Mouse (Mus musculus) intestine, embryonic 14.5 days (tissue): ENCODE data around the gene Pnliprp1. TPM values are rescaled to one million over a fixed set of nuclear protein-coding genes. Genes with fewer than 3 reads are reported as not detected.
A peak's percentile ranks its signal among the peaks of the same experiment; 100 is the strongest.

ENCODE experiments used
- ATAC-seq: fragments of 200-750 bp; cut with Nextera tagmentation; replicated peaks from 2 replicates; pipeline ENCODE4 v1.8.0; 2017; ENCODE audit warnings: low read depth, moderate number of reproducible peaks, moderate TSS enrichment, moderate library complexity; ENCODE audit not compliant: low FRiP score, low TSS enrichment
- DNase-seq: peaks from one replicate; pipeline ENCODE4 v3.0.0-alpha.2; 2018; ENCODE audit warnings: low spot score
- H3K27ac ChIP-seq: fragments of 300-500 bp; sonication (generic); 2 replicates; pipeline ENCODE4 v1.5.1; 2014; ENCODE audit warnings: low read depth, mild to moderate bottlenecking, control low read depth
- H3K27me3 ChIP-seq: fragments of 300-500 bp; sonication (generic); replicated peaks from 2 replicates; pipeline ENCODE4 v1.6.1; 2014; ENCODE audit warnings: low read length, control low read depth; ENCODE audit not compliant: control insufficient read depth, insufficient read depth
- H3K36me3 ChIP-seq: fragments of 300-500 bp; sonication (generic); 2 replicates; pipeline ENCODE4 v1.6.1; 2014; ENCODE audit warnings: low read length, control low read depth; ENCODE audit not compliant: control insufficient read depth, insufficient read depth
- H3K4me1 ChIP-seq: fragments of 300-500 bp; sonication (generic); replicated peaks from 2 replicates; pipeline ENCODE4 v1.6.1; 2014; ENCODE audit warnings: low read length, control low read depth, mixed read lengths; ENCODE audit not compliant: control insufficient read depth, insufficient read depth
- H3K4me2 ChIP-seq: fragments of 300-500 bp; sonication (generic); 2 replicates; pipeline ENCODE4 v1.6.1; 2014; ENCODE audit warnings: low read length
- H3K4me3 ChIP-seq: fragments of 300-500 bp; sonication (generic); 2 replicates; pipeline ENCODE4 v1.5.1; 2014; ENCODE audit warnings: low read depth, low read length, control low read depth, mixed read lengths
- H3K9ac ChIP-seq: fragments of 300-500 bp; sonication (generic); 2 replicates; pipeline ENCODE4 v1.6.1; 2014; ENCODE audit warnings: mild to moderate bottlenecking, low read length
- H3K9me3 ChIP-seq: fragments of 300-500 bp; sonication (generic); 2 replicates; pipeline ENCODE4 v1.6.1; 2016; ENCODE audit warnings: low read length, control low read depth; ENCODE audit not compliant: control insufficient read depth
- WGBS: fragments of 180-500 bp; shearing (Covaris S2); extraction: QIAGEN DNeasy Blood & Tissue Kit; methylation state at CpG from one replicate; pipeline ENCODE4 v1.1.7; 2014; 5-methylcytosine and 5-hydroxymethylcytosine counted together
- polyA plus RNA-seq: library from polyadenylated mRNA; unstranded; fragments of >200 nt; fragmentation: Nextera tagmentation; extraction: Ambion mirVana; gene quantifications from 2 replicates; pipeline ENCODE4 v1.2.1, GENCODE M21; 2014

Pnliprp1 gene
- polyA plus RNA-seq, 1 experiment from 2014 or later = 471 TPM

- Histone ChIP-seq H3K4me3 (no peak overlapping the region), H3K4me1 (peaks cover 9% of the 10 kb centered on the region; the same call in 1 of the 2 replicates), H3K9ac (no peak overlapping the region), H3K9me3 (no peaks in the 10 kb centered on the region), H3K27me3 (no peaks in the 10 kb centered on the region), H3K4me2 (no peak overlapping the region), H3K36me3 (no peaks in the 10 kb centered on the region), H3K27ac (no peak overlapping the region)
- DNase-seq (no peak), ATAC-seq (0 out of 2 replicates have a peak, but pooled peaks have one; percentile 6)
- WGBS = 69% methylated on average over 4 of the region's 4 CpGs
Measured at GRCm38 (mm10) chr19:58758871-58759270, 30.2 kb downstream of the Pnliprp1 start.

GRCm38 (mm10) chr19:58759423-58759822 is 30.7 kb downstream of the Pnliprp1 start, which contains the start of gene Pnliprp2:
TSS of gene Pnliprp2 (plus strand) at chr19:58759719.
- no peak within 1 kb of the TSS for H3K27ac ChIP-seq

GRCm38 (mm10) chr19:58762316-58762715 is 33.6 kb downstream of the Pnliprp1 start:
- no peaks in the 10 kb centered on the region for H3K9me3 ChIP-seq
- no peak overlapping the region for H3K9ac ChIP-seq
- H3K4me1 ChIP-seq = peaks cover 9% of the 10 kb centered on the region; the same call in 1 of the 2 replicates
- H3K4me3 ChIP-seq = no peak overlapping the region
- WGBS = 30% methylated on average over 6 of the region's 6 CpGs
- H3K27me3 ChIP-seq = no peaks in the 10 kb centered on the region
- no peaks in the 10 kb centered on the region for H3K36me3 ChIP-seq
- no peak overlapping the region for H3K27ac ChIP-seq
- DNase-seq = no peak
- no peak overlapping the region for H3K4me2 ChIP-seq
- ATAC-seq = no peak; the same call in 1 of the 2 replicates

More at GRCm38 (mm10) chr19:58759423-58759822, 30.7 kb downstream of the Pnliprp1 start, which contains the start of gene Pnliprp2:
- Histone ChIP-seq H3K4me1 (peaks cover 9% of the 10 kb centered on the region; the same call in 1 of the 2 replicates), H3K9me3 (no peaks in the 10 kb centered on the region), H3K27me3 (no peaks in the 10 kb centered on the region), H3K36me3 (no peaks in the 10 kb centered on the region), H3K4me2 (no peak within 1 kb of the TSS), H3K9ac (no peak within 1 kb of the TSS), H3K4me3 (no peak within 1 kb of the TSS)
- DNase-seq = peak; percentile 83
- peak; percentile 89 for ATAC-seq
- WGBS = 33% methylated on average over 9 of the region's 9 CpGs

GRCm38 (mm10) chr19:58762848-58763541 is 34.3 kb downstream of the Pnliprp1 start:
- ATAC-seq (peak; percentile 67; the same call in 1 of the 2 replicates), DNase-seq (peak; percentile 77)
- Histone ChIP-seq H3K4me1 (peaks cover 9% of the 10 kb centered on the region; the same call in 1 of the 2 replicates), H3K9me3 (no peaks in the 10 kb centered on the region), H3K4me3 (no peak overlapping the region), H3K36me3 (no peaks in the 10 kb centered on the region), H3K27ac (no peak overlapping the region), H3K4me2 (no peak overlapping the region), H3K9ac (no peak overlapping the region), H3K27me3 (no peaks in the 10 kb centered on the region)
- 10% methylated on average over 12 of the region's 12 CpGs for WGBS

GRCm38 (mm10) chr19:58767329-58767728 is 38.6 kb downstream of the Pnliprp1 start:
- Histone ChIP-seq H3K36me3 (no peaks in the 10 kb centered on the region), H3K4me1 (peaks cover 3% of the 10 kb centered on the region; the same call in 1 of the 2 replicates), H3K4me2 (no peak overlapping the region), H3K27ac (no peak overlapping the region), H3K4me3 (no peak overlapping the region), H3K9me3 (no peaks in the 10 kb centered on the region), H3K9ac (no peak overlapping the region), H3K27me3 (no peaks in the 10 kb centered on the region)
- ATAC-seq (no peak), DNase-seq (no peak)
- 94% methylated on average over 6 of the region's 6 CpGs for WGBS

- no peak overlapping the region for H3K4me2 ChIP-seq
- no peaks in the 10 kb centered on the region for H3K4me1 ChIP-seq
- no peak overlapping the region for H3K4me3 ChIP-seq
- DNase-seq = no peak
- ATAC-seq = no peak
- no peaks in the 10 kb centered on the region for H3K9me3 ChIP-seq
- H3K36me3 ChIP-seq = no peaks in the 10 kb centered on the region
- no peak overlapping the region for H3K27ac ChIP-seq
- WGBS = 75% methylated on average over 5 of the region's 5 CpGs
- H3K27me3 ChIP-seq = no peaks in the 10 kb centered on the region
- no peak overlapping the region for H3K9ac ChIP-seq
Measured at GRCm38 (mm10) chr19:58776461-58776860, 47.8 kb downstream of the Pnliprp1 start.

- ATAC-seq = no peak
- no peak for DNase-seq
- no peak overlapping the region for H3K27ac ChIP-seq
- no peak overlapping the region for H3K9ac ChIP-seq
- H3K27me3 ChIP-seq = no peaks in the 10 kb centered on the region
- WGBS = 70% methylated on average over 4 of the region's 4 CpGs
- H3K4me2 ChIP-seq = no peak overlapping the region
- H3K4me3 ChIP-seq = no peak overlapping the region
- H3K9me3 ChIP-seq = no peaks in the 10 kb centered on the region
- H3K4me1 ChIP-seq = no peaks in the 10 kb centered on the region
- H3K36me3 ChIP-seq = no peaks in the 10 kb centered on the region
Measured at GRCm38 (mm10) chr19:58781566-58781965, 52.9 kb downstream of the Pnliprp1 start.

GRCm38 (mm10) chr19:58783938-58784337 is 55.3 kb downstream of the Pnliprp1 start:
- Histone ChIP-seq H3K9me3 (no peaks in the 10 kb centered on the region), H3K27me3 (no peaks in the 10 kb centered on the region), H3K4me2 (no peak overlapping the region), H3K9ac (no peak overlapping the region), H3K4me3 (no peak overlapping the region), H3K27ac (no peak overlapping the region), H3K36me3 (no peaks in the 10 kb centered on the region), H3K4me1 (no peaks in the 10 kb centered on the region)
- DNase-seq (no peak), ATAC-seq (no peak)
- WGBS = 57% methylated on average over 7 of the region's 7 CpGs

- H3K4me3 ChIP-seq = no peak overlapping the region
- H3K9ac ChIP-seq = no peak overlapping the region
- WGBS = 73% methylated on average over 11 of the region's 11 CpGs
- 0 out of 2 replicates have a peak, but pooled peaks cover 1% of the 10 kb centered on the region for H3K4me1 ChIP-seq
- H3K27ac ChIP-seq = no peak overlapping the region
- no peak for DNase-seq
- no peaks in the 10 kb centered on the region for H3K36me3 ChIP-seq
- no peaks in the 10 kb centered on the region for H3K9me3 ChIP-seq
- H3K4me2 ChIP-seq = no peak overlapping the region
- no peaks in the 10 kb centered on the region for H3K27me3 ChIP-seq
- no peak for ATAC-seq
Measured at GRCm38 (mm10) chr19:58789194-58789593, 60.5 kb downstream of the Pnliprp1 start.
